14 mouse cellular contexts compared by ENCODE assay signal in the genomic region with DNA sequence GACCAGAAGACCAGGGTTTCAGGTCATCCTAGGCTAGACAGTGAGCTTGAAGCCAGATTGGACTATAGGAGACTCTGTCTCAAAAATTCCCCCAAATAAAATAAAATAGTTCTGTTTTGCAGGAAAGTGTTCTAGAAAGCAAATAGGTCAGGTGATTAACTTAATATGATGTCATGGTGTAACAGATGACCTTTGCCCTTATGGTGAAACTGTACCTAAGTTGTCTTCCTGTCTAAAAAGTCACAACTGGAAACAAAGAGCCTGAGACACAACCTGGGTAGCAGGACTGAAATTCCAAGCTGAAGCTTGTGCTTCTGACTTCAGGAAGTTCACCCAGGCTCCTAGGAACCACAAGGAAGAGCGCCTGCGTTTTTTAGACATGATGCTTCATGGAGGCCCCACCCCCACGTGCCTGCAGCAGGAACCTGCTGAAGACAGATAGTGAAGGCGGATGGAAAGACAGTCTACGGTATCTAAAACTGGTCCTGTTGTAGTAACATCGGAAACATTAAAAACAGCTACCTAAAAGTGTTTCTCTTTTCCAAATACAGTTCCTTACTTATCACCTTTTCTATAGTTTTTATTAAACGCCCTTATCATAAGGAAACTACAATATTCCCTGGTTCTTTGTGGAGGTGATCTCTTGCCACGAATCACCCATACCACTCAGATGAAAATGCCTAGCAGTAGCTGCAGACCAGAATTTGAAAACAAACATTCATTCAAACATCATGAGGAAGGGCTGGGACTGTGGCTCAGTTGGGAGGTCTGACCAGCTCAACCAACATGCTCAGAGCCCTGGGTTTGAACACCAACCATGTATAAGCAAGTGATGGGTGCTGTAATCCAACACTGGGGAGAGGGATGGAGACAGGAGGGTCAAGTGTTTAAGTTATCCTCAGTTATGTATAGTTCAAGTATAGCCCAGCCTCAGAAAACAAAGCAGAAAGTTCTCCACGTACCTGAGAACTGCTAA. TPM values are rescaled to one million over a fixed set of nuclear protein-coding genes. Genes with fewer than 3 reads are reported as not detected.
DNase-seq lines count a peak whose midpoint lies in the region; ATAC-seq and TF ChIP-seq lines count a peak whose summit lies in the region.
"Had no signal": no experiment of that assay in that cellular context is flagged by ENCODE, and none has a peak within 500 bp of the region (broad histone marks: within the 10 kb centered on the region; RNA-seq: fewer than 3 reads in every experiment).

No protein-coding gene starts in this region.

- WGBS in liver, embryonic 16.5 days (ENCODE audit: insufficient replicate concordance): 27% methylated on average over 9 of the region's 9 CpGs

- TF ChIP-seq CTCF in G1E (IDR thresholded peaks at IDR 0.05; ENCODE audit: low read depth, low read length): no peak

- DNase-seq in 416B (ENCODE audit: low read depth) (peak; percentile 34), G1E (ENCODE audit: low spot score) (peak; percentile 20)
- DNase-seq in right cerebral cortex, postnatal 10 days (ENCODE audit: low spot score in 2 of 2): no peak
- DNase-seq in ovary, postnatal 14 days (ENCODE audit: low spot score): no peak
- DNase-seq: gastrocnemius, postnatal 10 days; retina, postnatal 1 day had no signal

- ATAC-seq in G1E (ENCODE audit: extremely low read depth, insufficient number of reproducible peaks, low FRiP score, poor library complexity, severe bottlenecking): peak; percentile 41; the same call in 1 of the 2 replicates
- ATAC-seq in erythroblast, adult 5-6 weeks (replicated peaks; ENCODE audit: low FRiP score, poor library complexity, severe bottlenecking): peak; percentile 82
- peak; percentile 74 for ATAC-seq in liver, embryonic 16.5 days (ENCODE audit: low read depth)
- no peak for ATAC-seq in cerebellum, adult (ENCODE audit: insufficient number of reproducible peaks, low FRiP score, low TSS enrichment)
- ATAC-seq: forebrain, embryonic 13.5 days had no signal

- peaks cover 49% of the 10 kb centered on the region for H3K4me1 ChIP-seq in G1E (ENCODE audit: insufficient read depth, low read depth, low read length)
- peaks cover 47% of the 10 kb centered on the region for H3K4me1 ChIP-seq in liver, embryonic 16.5 days (ENCODE audit: control insufficient read depth, low read depth, low read length)

- peak overlapping the region; percentile 90 for H3K27ac ChIP-seq in liver, embryonic 16.5 days (ENCODE audit: low read length)
- H3K27ac ChIP-seq: embryonic facial prominence, embryonic 13.5 days; forebrain, embryonic 13.5 days; hindbrain, embryonic 15.5 days; limb, embryonic 15.5 days had no signal

- H3K4me3 ChIP-seq in G1E (ENCODE audit: low read depth, low read length): no peak overlapping the region
- H3K4me3 ChIP-seq in liver, embryonic 16.5 days (ENCODE audit: low read depth, low read length): peak overlapping the region; percentile 18
- H3K4me3 ChIP-seq: embryonic facial prominence, embryonic 13.5 days; forebrain, embryonic 13.5 days; hindbrain, embryonic 15.5 days; limb, embryonic 15.5 days had no signal

- H3K9me3 ChIP-seq in G1E (replicated peaks): no peaks in the 10 kb centered on the region
- no peaks in the 10 kb centered on the region for H3K9me3 ChIP-seq in liver, embryonic 16.5 days (replicated peaks; ENCODE audit: control insufficient read depth, low read length)
- H3K9me3 ChIP-seq: embryonic facial prominence, embryonic 13.5 days; forebrain, embryonic 13.5 days; hindbrain, embryonic 15.5 days; limb, embryonic 15.5 days had no signal

- H3K36me3 ChIP-seq in G1E (replicated peaks): peaks cover 47% of the 10 kb centered on the region
- no peaks in the 10 kb centered on the region for H3K36me3 ChIP-seq in liver, embryonic 16.5 days (ENCODE audit: control insufficient read depth, insufficient read depth)
- H3K36me3 ChIP-seq: hindbrain, embryonic 15.5 days; limb, embryonic 15.5 days had no signal

- no peaks in the 10 kb centered on the region for H3K27me3 ChIP-seq in G1E (ENCODE audit: insufficient read depth, low read length)
- H3K27me3 ChIP-seq in liver, embryonic 16.5 days (ENCODE audit: control insufficient read depth, insufficient read depth, low read depth, low read length): no peaks in the 10 kb centered on the region
- H3K27me3 ChIP-seq: CH12.LX; embryonic facial prominence, embryonic 13.5 days; forebrain, embryonic 13.5 days; hindbrain, embryonic 15.5 days; limb, embryonic 15.5 days had no signal

- peak overlapping the region; percentile 38 for H3K9ac ChIP-seq in liver, embryonic 16.5 days (ENCODE audit: low read depth, low read length)
- H3K9ac ChIP-seq: embryonic facial prominence, embryonic 13.5 days; forebrain, embryonic 13.5 days; hindbrain, embryonic 15.5 days; limb, embryonic 15.5 days had no signal

- peak overlapping the region; percentile 87 for H3K4me2 ChIP-seq in liver, embryonic 16.5 days (ENCODE audit: low read depth, low read length)
- H3K4me2 ChIP-seq: embryonic facial prominence, embryonic 13.5 days; forebrain, embryonic 13.5 days; hindbrain, embryonic 15.5 days; limb, embryonic 15.5 days had no signal

RNA-seq across cellular contexts. Expression of a gene that starts 12.3 kb away (rescaled TPM):
- total RNA-seq in G1E (2014; fragmentation: Nextera tagmentation): 65.7 and 70.0 TPM in 2 replicates
- 99.1 and 123 TPM in 2 replicates for total RNA-seq in G1E (2017)
- polyA plus RNA-seq in G1E (2012): 4.7 and 5.7 TPM in 2 replicates
- total RNA-seq in erythroblast, adult 5-6 weeks (2015; ENCODE audit: low replicate concordance): 59.4 and 67.9 TPM in 2 replicates
- total RNA-seq in erythroblast, adult 5-6 weeks (2017; ENCODE audit: low replicate concordance): 55.9 and 96.7 TPM in 2 replicates
- polyA plus RNA-seq in liver, embryonic 16.5 days (2015; fragmentation: Nextera tagmentation; extraction: Ambion mirVana): 51.9 and 61.2 TPM in 2 replicates

RNA-seq across cellular contexts. Expression of a gene that starts 12.6 kb away (rescaled TPM):
- 27.8 and 31.4 TPM in 2 replicates for total RNA-seq in G1E (2014; fragmentation: Nextera tagmentation)
- 25.0 and 26.6 TPM in 2 replicates for total RNA-seq in G1E (2017)
- 17.5 and 24.7 TPM in 2 replicates for polyA plus RNA-seq in G1E (2012)
- 18.6 and 27.8 TPM in 2 replicates for total RNA-seq in erythroblast, adult 5-6 weeks (2015; ENCODE audit: low replicate concordance)
- 33.0 TPM in 2 replicates for total RNA-seq in erythroblast, adult 5-6 weeks (2017; ENCODE audit: low replicate concordance)
- polyA plus RNA-seq in liver, embryonic 16.5 days (2015; fragmentation: Nextera tagmentation; extraction: Ambion mirVana): 21.9 and 22.8 TPM in 2 replicates

RNA-seq across cellular contexts. Expression of a gene that starts 52.4 kb away (rescaled TPM):
- total RNA-seq in G1E (2014; fragmentation: Nextera tagmentation) (69.5 and 117 TPM in 2 replicates), G1E (2017) (122 and 137 TPM in 2 replicates)
- polyA plus RNA-seq in G1E (2012): 16.4 and 24.4 TPM in 2 replicates
- total RNA-seq in erythroblast, adult 5-6 weeks (2015; ENCODE audit: low replicate concordance): 82.4 and 93.6 TPM in 2 replicates
- 130 and 134 TPM in 2 replicates for total RNA-seq in erythroblast, adult 5-6 weeks (2017; ENCODE audit: low replicate concordance)
- polyA plus RNA-seq in liver, embryonic 16.5 days (2015; fragmentation: Nextera tagmentation; extraction: Ambion mirVana): 30.1 and 30.7 TPM in 2 replicates

RNA-seq across cellular contexts. Expression of a gene that starts 53.1 kb away (rescaled TPM):
- total RNA-seq in G1E (2014; fragmentation: Nextera tagmentation): 175 and 189 TPM in 2 replicates
- 113 and 130 TPM in 2 replicates for total RNA-seq in G1E (2017)
- 70.6 and 75.0 TPM in 2 replicates for polyA plus RNA-seq in G1E (2012)
- total RNA-seq in erythroblast, adult 5-6 weeks (2015; ENCODE audit: low replicate concordance): 137 and 183 TPM in 2 replicates
- total RNA-seq in erythroblast, adult 5-6 weeks (2017; ENCODE audit: low replicate concordance): 193 and 249 TPM in 2 replicates
- 83.7 and 84.5 TPM in 2 replicates for polyA plus RNA-seq in liver, embryonic 16.5 days (2015; fragmentation: Nextera tagmentation; extraction: Ambion mirVana)

Comparison
In these comparisons a context has a peak if more than half of its experiments do, and no peak if none do; other contexts are left out.
1. DNase-seq: peak in 416B (single experiment) and G1E (single experiment); none in right cerebral cortex, postnatal 10 days (0 of 2) and ovary, postnatal 14 days (single experiment).